Mouse (Mus musculus): ENCODE measurements at regions not wholly inside any gene's neighbourhood (a gene's known extent, or its start where the extent isn't known, plus 50 kb on each side); places are given as distances from the start of the nearest gene placed in this dataset.

DNA sequence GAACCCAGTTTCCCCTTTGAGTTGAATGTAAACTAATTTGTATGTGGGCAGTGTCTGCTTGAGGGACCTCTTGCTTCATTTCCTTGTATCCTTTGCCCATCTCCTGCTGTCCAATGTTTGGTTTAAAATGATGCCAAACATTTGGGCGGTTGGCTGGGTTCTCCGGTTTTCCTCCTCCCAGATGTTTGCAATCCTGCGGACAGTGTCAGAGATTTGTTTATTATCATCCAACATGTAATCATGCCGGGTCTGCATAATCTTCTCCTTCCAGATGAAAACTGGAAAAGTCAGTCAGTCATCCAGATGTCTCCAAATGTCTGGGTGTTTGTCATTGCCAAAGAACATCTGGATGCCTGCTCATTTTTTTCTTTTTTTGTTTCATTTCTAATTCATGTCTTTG is 323.0 kb downstream of the Lmx1a start:
- TF ChIP-seq CTCF (IDR thresholded peaks at IDR 0.05; ENCODE audit: insufficient read depth, low read depth, low read length) (no peak), POLR2A (IDR thresholded peaks at IDR 0.05; ENCODE audit: insufficient read depth, low read depth, low read length) (no peak)
